Mouse (Mus musculus) olfactory bulb, adult 2 months (tissue): Measurements from ENCODE around the gene Synpo2.

Source experiments
- CTCF ChIP-seq: fragments of 200-500 bp; IDR thresholded peaks from 2 replicates; pipeline ENCODE4 v1.5.1; 2012; ENCODE audit warnings: low read depth, mild to moderate bottlenecking, low read length, moderate library complexity; ENCODE audit not compliant: insufficient read depth
- POLR2A ChIP-seq: fragments of 200-500 bp; IDR thresholded peaks from 2 replicates; pipeline ENCODE4 v1.6.1; 2012; ENCODE audit warnings: mild to moderate bottlenecking, low read depth, low read length, moderate library complexity; ENCODE audit not compliant: insufficient read depth

DNA sequence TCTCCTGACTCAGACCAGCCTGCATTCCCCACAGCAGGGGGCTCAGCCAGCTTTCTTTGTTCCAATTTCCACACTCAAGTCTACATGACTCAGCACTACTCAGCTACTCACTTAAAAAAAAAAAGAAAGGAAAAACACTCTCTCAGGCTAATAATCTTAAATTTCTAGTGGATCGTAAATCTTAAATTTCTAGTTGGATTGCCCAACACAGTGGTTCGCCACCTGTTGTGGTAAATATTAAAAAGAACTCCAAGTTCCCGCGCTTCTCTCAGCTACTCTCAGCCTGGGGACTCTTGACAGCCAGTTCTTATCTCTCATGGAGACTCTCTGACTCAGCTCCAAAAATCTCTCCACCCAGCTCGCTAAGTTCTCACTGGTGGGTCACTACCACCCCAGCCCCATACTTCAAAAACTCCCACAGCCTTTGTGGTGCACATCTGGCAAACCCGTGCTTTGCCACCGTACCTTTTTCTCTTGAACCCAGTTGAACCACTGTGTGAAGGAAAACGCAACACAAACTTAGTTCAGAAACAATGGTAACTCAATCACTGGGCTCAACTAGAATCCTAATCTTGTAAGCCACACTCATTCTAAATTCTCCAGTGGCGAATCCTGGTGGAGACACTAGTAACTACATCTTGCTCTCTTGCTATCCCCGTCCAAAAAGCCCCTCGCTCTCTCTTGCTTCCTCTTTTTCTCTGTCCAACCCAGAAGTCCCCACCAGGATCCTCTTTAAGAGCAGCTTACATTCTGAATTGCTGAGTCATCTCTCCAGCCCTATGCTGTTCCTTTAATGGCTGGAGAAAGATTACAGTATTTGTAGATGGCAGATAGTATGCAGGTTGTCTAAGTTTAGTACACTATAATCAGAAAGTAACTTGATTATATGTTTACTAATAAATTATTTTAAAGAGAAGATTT, 20.5 kb upstream of the Synpo2 start:
- no peak for TF ChIP-seq CTCF
- TF ChIP-seq POLR2A: no peak
